Mouse (Mus musculus): ENCODE measurements around the gene Efr3b. TPM values are rescaled to one million over a fixed set of nuclear protein-coding genes. Genes with fewer than 3 reads are reported as not detected.

Efr3b gene
- polyA plus RNA-seq, 1 experiment from 2014 or later = 37.2 TPM

DNA sequence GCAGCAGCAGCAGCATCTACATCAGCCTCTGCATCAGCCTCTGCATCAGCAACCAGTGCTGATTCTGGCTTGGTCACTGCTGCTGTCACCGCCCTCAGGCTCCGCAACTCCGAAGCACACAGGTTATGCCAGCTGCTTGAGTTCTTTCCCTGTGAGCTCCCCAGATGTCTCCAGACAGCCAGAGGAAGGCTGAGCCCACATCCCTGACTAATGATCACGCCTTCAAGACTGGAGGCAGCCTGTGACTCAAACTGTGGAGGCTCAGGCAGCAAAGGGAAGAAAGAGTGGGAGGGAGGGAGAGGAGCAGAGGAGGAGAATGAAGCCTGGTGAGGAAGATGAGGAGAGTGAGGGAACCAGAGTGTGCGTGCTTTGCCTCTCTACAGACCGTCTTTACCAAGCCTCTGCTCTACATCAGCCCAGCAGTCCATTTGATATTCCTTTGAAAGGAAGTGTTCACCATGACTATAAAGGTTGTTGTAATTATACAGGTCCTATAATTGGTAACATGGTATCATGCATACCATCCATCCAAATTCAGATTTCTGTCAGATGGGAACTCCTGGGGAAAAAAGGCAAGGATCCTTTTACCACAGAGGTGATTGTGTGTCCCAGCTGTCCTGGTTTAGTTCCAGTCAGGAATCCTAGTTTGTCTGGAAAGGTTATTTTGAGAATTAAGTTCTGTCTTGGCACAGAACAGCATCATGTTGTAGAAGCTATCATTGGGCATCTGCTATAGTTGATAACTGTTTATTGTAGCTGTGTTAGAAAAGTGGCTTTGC is 28.2 kb upstream of the Efr3b start:
- Histone ChIP-seq H3K27me3 (replicated peaks; ENCODE audit: control insufficient read depth, insufficient read depth, low read length) (no peaks in the 10 kb centered on the region), H3K36me3 (ENCODE audit: control insufficient read depth, insufficient read depth) (no peaks in the 10 kb centered on the region), H3K9me3 (ENCODE audit: control insufficient read depth, low read length) (no peaks in the 10 kb centered on the region), H3K4me2 (ENCODE audit: low read length) (no peak overlapping the region), H3K4me3 (replicated peaks; ENCODE audit: low read length) (no peak overlapping the region), H3K4me1 (replicated peaks; ENCODE audit: control insufficient read depth, insufficient read depth, low read length) (no peaks in the 10 kb centered on the region), H3K9ac (replicated peaks; ENCODE audit: low read depth, low read length) (no peak overlapping the region), H3K27ac (ENCODE audit: low read length) (no peak overlapping the region)
- 75% methylated on average over 6 of the region's 6 CpGs for WGBS
- ATAC-seq = no peak

DNA sequence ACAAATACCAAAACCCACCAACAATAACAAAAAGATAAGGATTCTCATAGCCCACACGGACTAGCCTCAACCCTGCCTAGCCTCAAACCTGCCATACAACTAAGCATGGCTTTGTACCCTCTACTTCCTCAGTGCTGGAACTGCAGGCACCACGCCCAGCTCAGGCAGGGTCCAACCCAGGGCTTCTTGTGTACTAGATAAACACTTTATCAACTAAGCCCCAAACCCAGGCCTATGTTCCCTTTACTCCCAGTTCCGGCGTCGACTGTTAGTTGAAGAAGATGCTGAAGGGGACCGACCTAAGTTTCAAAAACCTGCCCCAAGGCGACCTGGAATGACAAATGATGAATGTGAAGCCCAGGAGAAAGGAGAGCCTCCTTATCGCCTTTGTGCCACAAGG is 27.2 kb upstream of the Efr3b start:
- H3K36me3 ChIP-seq (ENCODE audit: control insufficient read depth, insufficient read depth) = no peaks in the 10 kb centered on the region
- H3K27me3 ChIP-seq (replicated peaks; ENCODE audit: control insufficient read depth, insufficient read depth, low read length) = no peaks in the 10 kb centered on the region
- whole genome bisulfite sequencing = 79% methylated on average over 8 of the region's 8 CpGs
- H3K4me3 ChIP-seq (replicated peaks; ENCODE audit: low read length) = no peak overlapping the region
- H3K27ac ChIP-seq (ENCODE audit: low read length) = no peak overlapping the region
- H3K4me1 ChIP-seq (replicated peaks; ENCODE audit: control insufficient read depth, insufficient read depth, low read length) = no peaks in the 10 kb centered on the region
- H3K4me2 ChIP-seq (ENCODE audit: low read length) = no peak overlapping the region
- no peak overlapping the region for H3K9ac ChIP-seq (replicated peaks; ENCODE audit: low read depth, low read length)
- ATAC-seq = no peak
- H3K9me3 ChIP-seq (ENCODE audit: control insufficient read depth, low read length) = no peaks in the 10 kb centered on the region

- Histone ChIP-seq H3K27ac (ENCODE audit: low read length) (no peak overlapping the region), H3K9ac (replicated peaks; ENCODE audit: low read depth, low read length) (no peak overlapping the region), H3K36me3 (ENCODE audit: control insufficient read depth, insufficient read depth) (no peaks in the 10 kb centered on the region), H3K27me3 (replicated peaks; ENCODE audit: control insufficient read depth, insufficient read depth, low read length) (no peaks in the 10 kb centered on the region), H3K4me3 (replicated peaks; ENCODE audit: low read length) (no peak overlapping the region), H3K4me2 (ENCODE audit: low read length) (no peak overlapping the region), H3K9me3 (ENCODE audit: control insufficient read depth, low read length) (no peaks in the 10 kb centered on the region), H3K4me1 (replicated peaks; ENCODE audit: control insufficient read depth, insufficient read depth, low read length) (no peaks in the 10 kb centered on the region)
- 94% methylated on average over 2 of the region's 2 CpGs for WGBS
- ATAC-seq = no peak
Measured at GRCm38 (mm10) chr12:4065498-4065897, 26.8 kb upstream of the Efr3b start.

GRCm38 (mm10) chr12:4059683-4060082 is 21.0 kb upstream of the Efr3b start:
- no peaks in the 10 kb centered on the region for H3K9me3 ChIP-seq (ENCODE audit: control insufficient read depth, low read length)
- no peaks in the 10 kb centered on the region for H3K36me3 ChIP-seq (ENCODE audit: control insufficient read depth, insufficient read depth)
- 86% methylated on average over 4 of the region's 4 CpGs for WGBS
- no peaks in the 10 kb centered on the region for H3K4me1 ChIP-seq (replicated peaks; ENCODE audit: control insufficient read depth, insufficient read depth, low read length)
- ATAC-seq = no peak
- H3K27me3 ChIP-seq (replicated peaks; ENCODE audit: control insufficient read depth, insufficient read depth, low read length) = no peaks in the 10 kb centered on the region
- H3K4me3 ChIP-seq (replicated peaks; ENCODE audit: low read length) = no peak overlapping the region
- no peak overlapping the region for H3K9ac ChIP-seq (replicated peaks; ENCODE audit: low read depth, low read length)
- no peak overlapping the region for H3K4me2 ChIP-seq (ENCODE audit: low read length)
- no peak overlapping the region for H3K27ac ChIP-seq (ENCODE audit: low read length)

GRCm38 (mm10) chr12:4058321-4058720 is 19.6 kb upstream of the Efr3b start:
- WGBS = 75% methylated on average over 9 of the region's 9 CpGs
- Histone ChIP-seq H3K4me3 (replicated peaks; ENCODE audit: low read length) (no peak overlapping the region), H3K4me2 (ENCODE audit: low read length) (no peak overlapping the region), H3K9me3 (ENCODE audit: control insufficient read depth, low read length) (no peaks in the 10 kb centered on the region), H3K36me3 (ENCODE audit: control insufficient read depth, insufficient read depth) (no peaks in the 10 kb centered on the region), H3K9ac (replicated peaks; ENCODE audit: low read depth, low read length) (no peak overlapping the region), H3K27ac (ENCODE audit: low read length) (no peak overlapping the region), H3K4me1 (replicated peaks; ENCODE audit: control insufficient read depth, insufficient read depth, low read length) (no peaks in the 10 kb centered on the region), H3K27me3 (replicated peaks; ENCODE audit: control insufficient read depth, insufficient read depth, low read length) (no peaks in the 10 kb centered on the region)
- no peak for ATAC-seq

GRCm38 (mm10) chr12:4054845-4055244 is 16.1 kb upstream of the Efr3b start:
- H3K4me2 ChIP-seq (ENCODE audit: low read length) = no peak overlapping the region
- ATAC-seq = no peak

GRCm38 (mm10) chr12:4053643-4054042 is 14.9 kb upstream of the Efr3b start:
- no peak overlapping the region for H3K4me2 ChIP-seq (ENCODE audit: low read length)
- no peaks in the 10 kb centered on the region for H3K36me3 ChIP-seq (ENCODE audit: control insufficient read depth, insufficient read depth)
- ATAC-seq = no peak
- no peak overlapping the region for H3K4me3 ChIP-seq (replicated peaks; ENCODE audit: low read length)
- no peaks in the 10 kb centered on the region for H3K9me3 ChIP-seq (ENCODE audit: control insufficient read depth, low read length)
- no peaks in the 10 kb centered on the region for H3K4me1 ChIP-seq (replicated peaks; ENCODE audit: control insufficient read depth, insufficient read depth, low read length)
- 94% methylated on average over 3 of the region's 3 CpGs for WGBS
- H3K27ac ChIP-seq (ENCODE audit: low read length) = no peak overlapping the region
- no peaks in the 10 kb centered on the region for H3K27me3 ChIP-seq (replicated peaks; ENCODE audit: control insufficient read depth, insufficient read depth, low read length)
- H3K9ac ChIP-seq (replicated peaks; ENCODE audit: low read depth, low read length) = no peak overlapping the region

More at GRCm38 (mm10) chr12:4054845-4055244, 16.1 kb upstream of the Efr3b start:
- no peaks in the 10 kb centered on the region for H3K4me1 ChIP-seq (replicated peaks; ENCODE audit: control insufficient read depth, insufficient read depth, low read length)
- no peak overlapping the region for H3K27ac ChIP-seq (ENCODE audit: low read length)
- no peaks in the 10 kb centered on the region for H3K9me3 ChIP-seq (ENCODE audit: control insufficient read depth, low read length)
- no peak overlapping the region for H3K4me3 ChIP-seq (replicated peaks; ENCODE audit: low read length)
- H3K36me3 ChIP-seq (ENCODE audit: control insufficient read depth, insufficient read depth) = no peaks in the 10 kb centered on the region
- 45% methylated on average over 4 of the region's 4 CpGs for WGBS
- no peaks in the 10 kb centered on the region for H3K27me3 ChIP-seq (replicated peaks; ENCODE audit: control insufficient read depth, insufficient read depth, low read length)
- H3K9ac ChIP-seq (replicated peaks; ENCODE audit: low read depth, low read length) = no peak overlapping the region

DNA sequence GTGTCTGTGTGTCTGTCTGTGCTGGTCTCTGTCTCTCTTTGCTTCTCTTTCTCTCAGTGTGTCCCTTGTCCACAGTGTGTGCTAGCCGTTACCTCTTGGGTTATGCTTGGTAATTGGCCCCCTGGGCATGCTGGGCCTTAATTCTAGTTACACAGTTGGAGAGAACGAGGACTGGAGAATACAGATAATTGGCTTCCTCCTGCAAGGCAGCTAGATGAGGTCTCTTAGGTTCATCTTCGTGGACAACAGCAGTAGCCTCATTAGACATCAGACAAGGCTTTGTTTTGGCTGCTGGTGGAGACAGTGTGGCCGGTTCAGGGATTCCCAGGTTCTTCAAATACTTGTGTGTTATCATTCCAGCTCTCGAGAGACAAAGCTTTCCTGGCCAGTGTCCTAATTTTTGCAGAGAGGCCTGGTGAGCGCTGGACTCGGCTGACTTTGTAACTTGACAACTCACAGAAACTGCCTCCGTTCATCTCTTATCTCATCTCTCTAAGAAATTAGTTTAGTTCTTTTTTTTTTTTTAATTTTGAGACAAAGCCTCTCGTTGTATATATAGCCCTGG is 12.2 kb upstream of the Efr3b start:
- H3K27ac ChIP-seq (ENCODE audit: low read length) = no peak overlapping the region
- H3K27me3 ChIP-seq (replicated peaks; ENCODE audit: control insufficient read depth, insufficient read depth, low read length) = no peaks in the 10 kb centered on the region
- 40% methylated on average over 9 of the region's 9 CpGs for WGBS

DNA sequence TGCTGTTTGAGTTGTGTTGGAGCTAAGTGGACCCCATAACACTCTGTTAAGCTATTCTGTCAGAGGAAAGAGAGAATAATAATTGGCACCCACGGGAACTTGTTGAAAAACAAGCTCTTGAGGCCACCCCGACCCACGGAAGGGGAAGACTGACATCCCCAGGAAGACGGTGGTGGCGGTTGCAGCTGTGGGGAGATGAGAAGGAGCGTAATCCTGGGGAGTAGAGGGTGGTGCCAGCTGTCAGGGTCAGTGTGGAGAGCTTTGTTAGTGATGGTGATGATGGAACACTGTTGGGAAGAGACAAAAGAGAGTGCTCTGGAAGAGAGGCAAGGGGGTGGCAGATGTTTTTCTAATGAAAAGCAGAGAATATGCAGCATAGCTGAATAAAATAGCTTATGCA is 9.3 kb upstream of the Efr3b start:
- Histone ChIP-seq H3K4me3 (replicated peaks; ENCODE audit: low read length) (no peak overlapping the region), H3K27me3 (replicated peaks; ENCODE audit: control insufficient read depth, insufficient read depth, low read length) (no peaks in the 10 kb centered on the region), H3K27ac (ENCODE audit: low read length) (no peak overlapping the region), H3K4me2 (ENCODE audit: low read length) (no peak overlapping the region), H3K9me3 (ENCODE audit: control insufficient read depth, low read length) (no peaks in the 10 kb centered on the region), H3K36me3 (ENCODE audit: control insufficient read depth, insufficient read depth) (no peaks in the 10 kb centered on the region), H3K4me1 (replicated peaks; ENCODE audit: control insufficient read depth, insufficient read depth, low read length) (no peaks in the 10 kb centered on the region), H3K9ac (replicated peaks; ENCODE audit: low read depth, low read length) (no peak overlapping the region)
- 51% methylated on average over 6 of the region's 6 CpGs for WGBS
- ATAC-seq = no peak

More for the DNA sequence above, 12.2 kb upstream of the Efr3b start:
- Histone ChIP-seq H3K4me1 (replicated peaks; ENCODE audit: control insufficient read depth, insufficient read depth, low read length) (no peaks in the 10 kb centered on the region), H3K4me2 (ENCODE audit: low read length) (no peak overlapping the region), H3K36me3 (ENCODE audit: control insufficient read depth, insufficient read depth) (no peaks in the 10 kb centered on the region), H3K4me3 (replicated peaks; ENCODE audit: low read length) (no peak overlapping the region), H3K9ac (replicated peaks; ENCODE audit: low read depth, low read length) (no peak overlapping the region), H3K9me3 (ENCODE audit: control insufficient read depth, low read length) (no peaks in the 10 kb centered on the region)
- ATAC-seq = no peak
